Mouse (Mus musculus) monocyte, adult 5-6 weeks (primary cell): ENCODE measurements around the gene Prrt4. TPM values are rescaled to one million over a fixed set of nuclear protein-coding genes. Genes with fewer than 3 reads are reported as not detected.
"Not testable (repeated sequence)": the region's sequence is repeated elsewhere in the genome, so short reads cannot be mapped to it uniquely, and the experiment has no call there.

Experiments used
- ATAC-seq: fragments of 153-309, 156-312 bp; replicated peaks from 2 replicates; pipeline ENCODE4 v1.8.0; 2017; ENCODE audit warnings: mild to moderate bottlenecking; ENCODE audit not compliant: low TSS enrichment, insufficient number of reproducible peaks, severe bottlenecking, poor library complexity, low FRiP score
- total RNA-seq: library from RNA; stranded (forward); fragments of 200-1000, 200-491, 200-594 nt; gene quantifications from 3 replicates; pipeline ENCODE4 v1.2.3, GENCODE M21; 2017

The Prrt4 gene
- total RNA-seq, 1 experiment from 2014 or later, result not detected

DNA sequence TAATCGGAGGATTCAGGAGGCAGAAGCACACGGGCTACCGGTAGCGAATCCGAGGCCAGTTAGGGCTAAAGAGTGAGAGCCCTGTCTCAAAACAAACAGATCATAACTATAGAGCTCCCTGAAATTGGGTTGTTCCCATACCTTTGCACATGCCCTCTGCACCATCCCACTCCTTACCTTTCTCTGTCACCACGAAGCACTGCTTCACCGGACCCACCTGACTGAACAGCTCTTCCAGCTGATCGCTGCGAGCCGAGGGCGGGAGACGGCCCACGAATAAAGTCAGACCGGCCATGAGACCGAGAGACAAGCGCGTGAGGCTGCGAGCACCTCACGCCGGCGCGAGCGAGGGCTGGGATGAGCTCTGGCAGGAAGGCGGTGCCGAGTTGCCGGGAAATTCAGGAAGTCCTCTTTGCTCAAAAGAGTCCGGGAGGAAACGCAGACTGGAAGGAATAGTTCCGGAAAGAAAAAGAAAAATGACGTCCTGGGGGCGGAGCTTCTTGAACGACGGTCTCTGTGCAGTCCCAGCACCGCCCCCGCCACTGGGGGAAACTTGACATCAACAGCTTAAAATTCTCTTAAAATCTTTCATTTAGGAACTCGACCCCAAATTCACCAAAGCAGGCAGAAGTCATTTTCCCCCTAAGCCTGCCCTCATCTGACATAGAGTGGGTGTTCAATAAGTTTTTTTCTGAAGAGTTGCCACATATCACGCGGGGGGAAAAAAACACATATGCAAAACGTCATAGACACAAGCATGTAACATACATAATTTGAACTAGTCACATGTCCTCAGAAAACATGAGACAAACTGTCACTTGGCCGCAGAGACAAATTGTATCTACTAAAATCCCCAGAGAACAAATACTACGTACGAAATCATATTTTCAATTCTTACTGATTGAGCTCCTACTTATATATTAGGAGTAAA lies 14.8 kb downstream of the Prrt4 start, which contains the start of gene Rbm28:
TSS of gene Rbm28 (minus strand) at position 693 of the 931 bp plus-strand sequence.
- ATAC-seq, result peak; percentile 85

DNA sequence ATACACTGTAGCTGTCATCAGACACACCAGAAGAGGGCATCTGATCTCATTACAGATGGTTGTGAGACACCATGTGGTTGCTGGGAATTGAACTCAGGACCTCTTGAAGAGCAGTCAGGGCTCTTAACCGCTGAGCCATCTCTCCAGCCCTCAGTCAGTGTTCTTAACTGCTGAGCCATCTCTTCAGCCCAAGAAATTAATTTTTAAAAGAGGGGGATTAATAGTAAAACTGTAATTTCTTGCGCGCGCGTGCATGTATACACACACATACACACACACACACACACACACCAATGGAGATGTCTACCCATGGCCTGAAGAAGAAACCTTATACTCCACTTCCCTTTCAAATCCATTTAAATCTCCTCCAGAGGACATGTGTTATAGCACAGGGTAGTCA lies 18.1 kb downstream of the Prrt4 start:
- not testable (repeated sequence) for ATAC-seq

DNA sequence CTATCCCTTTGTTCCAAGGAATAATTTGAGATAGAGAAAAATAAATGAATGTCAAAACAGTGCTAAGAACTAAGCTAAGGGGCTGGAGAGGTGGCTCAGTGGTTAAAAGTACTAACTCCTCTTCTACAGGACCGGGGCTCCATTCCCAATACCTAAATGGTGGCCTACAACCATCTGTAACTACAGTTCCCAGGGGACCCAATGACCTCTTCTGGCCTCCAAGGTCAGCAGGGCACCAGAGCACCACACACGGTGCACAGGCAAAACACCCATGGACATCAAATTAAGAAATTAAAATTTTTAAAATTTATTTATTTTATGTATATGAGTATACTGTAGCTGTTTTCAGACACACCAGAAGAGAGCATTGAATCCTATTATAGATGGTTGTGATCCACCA lies 18.6 kb downstream of the Prrt4 start:
- no peak for ATAC-seq

DNA sequence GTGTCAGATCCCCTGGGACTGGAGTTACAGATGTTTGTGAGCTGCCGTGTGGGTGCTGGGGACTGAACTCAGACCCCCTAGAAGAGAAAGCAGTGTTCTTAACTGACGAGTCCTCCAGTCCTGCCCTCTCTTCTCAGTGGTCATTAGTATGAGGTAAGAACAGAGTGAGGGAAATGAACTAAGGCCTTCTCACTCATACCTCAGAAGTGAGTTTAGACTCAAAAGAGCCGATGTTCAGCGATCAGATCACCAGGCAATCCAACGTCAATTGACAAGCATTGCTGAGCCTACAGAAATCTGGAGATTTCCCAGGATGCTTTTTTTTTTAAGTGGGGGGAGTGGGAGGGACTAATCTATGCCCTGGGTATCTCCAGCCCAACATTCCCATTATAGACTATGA lies 23.1 kb downstream of the Prrt4 start:
- ATAC-seq, result no peak

DNA sequence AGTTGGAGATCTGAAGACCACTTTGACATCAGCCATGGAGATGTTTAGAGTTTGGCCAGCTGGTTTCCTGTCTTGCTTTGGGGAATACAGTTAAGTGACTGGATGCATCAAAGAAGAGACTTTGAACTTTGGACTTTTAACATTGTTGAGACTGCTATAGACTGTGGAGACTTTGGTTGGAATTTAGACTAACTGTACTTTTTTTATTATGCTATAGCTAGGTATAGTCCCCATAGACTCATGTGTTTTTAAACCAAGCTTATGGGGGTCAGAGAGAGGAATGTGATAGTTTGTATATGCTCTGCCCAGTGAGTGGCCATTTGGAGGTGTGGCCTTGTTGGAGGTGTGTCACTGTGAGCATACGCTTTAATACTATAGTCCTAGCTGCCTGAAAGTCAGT lies 29.4 kb downstream of the Prrt4 start:
- ATAC-seq, result no peak

DNA sequence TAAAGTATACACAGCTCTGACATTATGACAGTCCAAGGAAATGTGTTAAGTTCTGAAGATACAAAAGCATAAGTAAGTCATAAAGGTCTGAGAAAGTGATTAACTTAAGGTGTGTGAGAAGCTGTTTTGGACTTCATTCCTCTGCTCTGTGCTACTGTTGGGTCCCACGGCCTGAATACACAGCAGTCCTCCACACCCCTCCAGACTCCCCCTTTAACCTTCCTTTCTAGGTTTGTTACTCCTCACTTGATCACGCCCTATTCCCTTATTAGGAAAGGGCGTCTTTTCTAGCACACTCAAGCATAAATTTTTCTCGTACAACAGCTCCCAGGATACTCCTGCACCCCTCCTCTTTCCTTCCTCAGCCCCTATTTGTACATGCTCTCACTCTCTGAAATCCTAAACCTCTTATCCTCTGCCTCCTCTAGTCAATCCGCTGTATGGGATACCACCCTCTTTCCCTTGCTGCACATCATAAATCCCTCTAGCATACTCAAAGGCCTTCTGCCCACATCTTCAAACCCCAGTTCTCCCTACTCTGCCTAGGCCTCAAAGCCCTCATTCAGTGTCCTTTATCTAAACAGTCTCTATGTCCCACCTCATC lies 31.9 kb downstream of the Prrt4 start:
- no peak for ATAC-seq

DNA sequence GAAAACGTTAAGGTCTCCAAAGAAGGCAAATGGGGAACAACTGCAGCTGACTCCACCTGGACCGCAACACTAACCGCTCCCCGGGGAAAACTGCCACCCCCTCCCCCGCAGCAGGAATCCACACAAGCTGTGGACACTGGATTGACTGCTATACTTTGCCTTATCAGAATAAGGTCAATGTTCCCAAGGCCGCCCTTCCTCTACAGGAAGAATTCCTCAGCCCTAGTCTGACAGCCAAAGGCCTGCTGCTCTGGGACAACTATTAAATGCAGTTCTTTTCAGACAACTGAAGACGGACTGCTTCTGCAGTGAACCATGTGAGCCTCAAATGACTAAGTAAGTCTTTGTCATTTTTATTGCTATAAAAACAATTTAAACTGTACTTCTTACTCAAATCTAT lies 32.7 kb downstream of the Prrt4 start:
- no peak for ATAC-seq

DNA sequence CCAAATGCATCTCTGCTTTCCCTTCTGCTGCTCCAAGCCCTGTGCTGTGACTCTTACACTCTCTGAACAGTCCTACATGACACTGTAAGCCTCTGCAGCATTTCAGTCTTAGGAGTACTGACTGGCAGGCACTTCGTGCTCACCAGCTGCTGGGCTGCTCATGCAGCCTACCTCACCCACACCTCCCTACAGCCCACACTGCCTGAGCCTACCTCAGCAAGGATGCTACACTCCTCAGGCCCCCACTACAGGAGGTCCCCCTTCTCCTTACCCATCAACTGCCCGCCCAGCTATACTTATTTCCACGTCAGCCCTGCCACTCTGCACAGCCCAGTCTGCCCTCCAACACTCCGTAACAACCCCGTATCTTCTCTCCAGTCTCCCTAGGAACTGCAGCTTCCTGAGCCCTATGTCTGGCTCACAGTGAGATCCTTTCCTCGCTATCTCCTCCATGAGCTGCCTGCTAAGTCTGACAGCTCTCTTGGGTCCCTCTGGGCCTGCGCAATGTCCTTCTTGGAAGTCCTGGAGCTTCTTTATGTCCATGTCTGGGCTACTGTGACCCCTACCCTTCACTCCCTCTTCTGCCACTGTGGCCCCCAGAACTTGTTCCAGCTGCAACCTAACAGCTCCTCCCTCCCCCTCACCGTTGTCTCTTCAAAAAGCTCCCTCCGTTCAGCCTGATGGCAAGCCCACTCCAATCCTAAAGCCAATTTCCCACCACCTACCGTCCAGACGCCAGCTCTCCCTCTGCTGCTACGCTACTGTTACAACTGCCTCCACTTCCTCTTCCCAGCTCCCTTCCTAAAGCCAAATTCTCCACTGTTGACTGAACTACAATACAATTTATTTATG lies 33.7 kb downstream of the Prrt4 start:
- ATAC-seq, result no peak

DNA sequence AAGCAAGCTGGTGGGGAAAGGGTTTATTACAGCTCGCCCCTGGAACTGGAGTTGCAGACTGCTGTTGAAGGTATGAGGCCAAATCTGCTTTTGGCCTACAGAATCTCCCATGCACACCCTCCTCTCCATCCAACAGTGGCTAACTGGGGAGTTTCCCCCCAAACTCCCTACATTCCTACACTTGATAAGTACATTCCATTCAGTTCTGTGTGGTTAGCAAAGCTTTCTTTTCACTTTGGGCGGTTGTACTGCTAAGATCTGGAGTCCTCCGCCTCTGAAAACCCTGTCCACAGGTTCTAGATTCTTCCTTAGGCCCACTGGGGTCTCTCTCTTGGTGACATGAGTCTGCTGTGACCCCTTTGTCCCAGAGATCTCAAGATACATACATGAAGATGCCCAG lies 34.4 kb downstream of the Prrt4 start:
- no peak for ATAC-seq

DNA sequence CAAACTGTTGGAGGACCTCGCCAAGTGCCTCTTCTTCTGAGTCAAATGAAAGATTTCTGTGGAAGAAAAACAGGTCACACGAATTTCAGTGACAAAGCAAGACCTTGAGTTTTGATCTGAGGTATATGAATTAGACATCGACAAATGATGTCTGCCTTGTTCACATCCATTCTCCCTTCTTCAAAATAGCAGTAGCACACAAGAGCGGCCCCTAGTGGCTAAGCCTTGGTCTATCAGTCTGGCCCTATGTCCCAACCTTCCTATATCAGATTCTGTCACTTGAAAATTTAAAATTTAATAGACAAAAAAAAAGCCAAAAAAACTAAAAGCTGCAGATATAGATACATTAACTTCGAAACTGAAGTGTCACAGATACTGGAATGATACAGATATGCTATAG lies 35.8 kb downstream of the Prrt4 start:
- ATAC-seq, result no peak

DNA sequence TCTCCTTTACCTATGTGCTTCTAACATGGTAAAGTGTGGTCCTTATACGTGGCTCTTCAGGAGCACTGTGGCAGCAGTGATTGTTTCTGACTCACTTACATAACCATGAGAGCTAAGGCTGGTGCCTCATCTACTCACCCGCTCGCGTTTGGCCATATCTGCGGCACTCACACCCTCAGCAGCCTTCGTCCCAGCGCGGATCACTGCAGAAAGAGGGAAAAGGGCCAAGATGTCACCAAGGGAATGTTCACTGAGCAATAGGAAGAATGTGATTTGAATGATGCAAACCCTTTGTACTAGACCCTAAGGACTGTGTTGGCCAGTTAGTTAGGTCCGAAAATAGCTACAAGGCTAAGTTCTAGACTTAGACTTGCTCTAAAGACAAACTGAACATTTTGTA lies 41.9 kb downstream of the Prrt4 start:
- no peak for ATAC-seq

DNA sequence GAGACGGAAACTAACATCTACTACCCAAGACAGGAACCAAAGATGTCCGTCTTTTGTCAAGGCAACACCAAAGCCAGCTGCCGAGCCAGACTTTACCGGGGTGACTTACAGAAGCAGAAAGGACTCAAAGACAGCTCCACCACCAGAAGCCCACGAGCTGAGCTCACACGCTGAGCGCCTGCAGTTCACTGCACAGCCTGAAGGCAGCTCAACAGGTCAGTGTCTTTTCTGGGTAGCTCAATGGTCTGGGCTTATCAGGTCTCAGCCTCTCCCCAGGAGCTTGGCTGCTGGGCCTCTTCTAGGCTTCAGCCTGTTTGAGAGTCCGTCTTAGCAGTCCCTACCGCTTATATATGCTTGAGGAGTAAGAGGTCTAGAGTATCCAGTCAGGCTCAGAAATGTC lies 46.3 kb downstream of the Prrt4 start:
- no peak for ATAC-seq

DNA sequence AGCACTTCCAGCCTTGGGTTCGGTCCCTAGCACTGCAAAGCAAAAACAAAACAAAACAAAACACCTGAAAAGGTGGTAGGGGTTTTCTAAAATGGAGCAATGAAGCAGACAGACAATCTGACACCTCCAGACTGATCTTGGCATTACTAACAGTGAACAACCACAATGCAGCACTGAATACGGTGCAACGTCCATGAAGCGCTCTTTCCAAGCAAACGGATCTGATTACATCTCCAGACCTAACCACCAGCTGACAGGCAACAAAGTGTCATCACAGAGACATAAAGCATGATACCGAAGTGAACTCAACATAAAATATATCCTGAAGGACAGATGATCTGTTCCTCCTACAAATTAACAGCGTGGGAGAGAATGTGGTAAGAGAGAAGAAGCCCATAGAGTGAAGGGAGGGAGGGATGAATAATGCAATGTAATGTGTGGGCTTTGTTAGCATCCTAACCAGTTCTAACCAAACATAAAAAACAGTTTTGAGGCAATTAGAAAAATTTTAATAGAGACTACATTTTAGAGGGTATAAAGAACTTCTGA lies 52.4 kb downstream of the Prrt4 start:
- no peak for ATAC-seq

DNA sequence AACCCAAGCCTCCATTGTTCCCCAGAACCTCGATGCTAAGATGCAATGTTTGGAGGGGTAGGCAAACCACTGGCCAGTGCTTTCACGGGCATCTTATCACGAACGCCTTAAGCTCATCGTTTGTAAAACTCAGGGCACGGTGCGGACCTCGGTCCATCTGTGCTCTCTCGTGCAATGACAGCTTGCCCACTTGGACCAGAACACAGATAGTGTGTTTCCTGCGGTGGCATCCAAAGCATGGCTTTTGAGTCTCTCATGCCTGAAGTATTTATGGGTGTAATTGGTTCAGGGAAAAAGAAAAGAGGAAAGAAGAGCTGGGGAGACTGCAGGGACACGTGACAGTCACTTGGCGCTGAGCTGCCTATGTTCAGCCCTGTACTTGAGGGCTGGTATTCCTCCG lies 59.4 kb downstream of the Prrt4 start:
- ATAC-seq, result no peak

Other genes with a start within 250 kb of the Prrt4 start
- not detected in 3 replicates for gene Lep, start 119.4 kb downstream of the Prrt4 start, total RNA-seq
- gene Rbm28, start 14.6 kb downstream of the Prrt4 start, total RNA-seq, result 50.0 to 66.4 TPM (median 59.6 TPM) in 3 replicates
- gene Impdh1, start 36.8 kb upstream of the Prrt4 start, total RNA-seq, result 16.4 to 27.6 TPM (median 22.7 TPM) in 3 replicates
- 7.6 to 8.9 TPM (median 8.5 TPM) in 3 replicates for gene Hilpda, start 92.9 kb upstream of the Prrt4 start, total RNA-seq
- 1.9 TPM in 1 of 3 replicates, not detected in the others for gene Fam71f2, start 100.0 kb upstream of the Prrt4 start, total RNA-seq
- not detected in 3 replicates for gene Fam71f1, start 139.6 kb upstream of the Prrt4 start, total RNA-seq
- gene Calu, start 168.5 kb upstream of the Prrt4 start, total RNA-seq, result 134 to 144 TPM (median 142 TPM) in 3 replicates
- gene Opn1sw, start 208.9 kb upstream of the Prrt4 start, total RNA-seq, result not detected in 3 replicates
- 0.49 to 0.96 TPM (median 0.67 TPM) in 3 replicates for gene Ccdc136, start 216.7 kb upstream of the Prrt4 start, total RNA-seq